Mouse (Mus musculus) 416B (cell line): ENCODE data around the gene Mecp2.
A peak's percentile ranks its signal among the peaks of the same experiment; 100 is the strongest.

Source experiments
- DNase-seq: peaks from one replicate; pipeline ENCODE4 v3.0.0; 2011; ENCODE audit warnings: low read depth

Mecp2 gene

DNA sequence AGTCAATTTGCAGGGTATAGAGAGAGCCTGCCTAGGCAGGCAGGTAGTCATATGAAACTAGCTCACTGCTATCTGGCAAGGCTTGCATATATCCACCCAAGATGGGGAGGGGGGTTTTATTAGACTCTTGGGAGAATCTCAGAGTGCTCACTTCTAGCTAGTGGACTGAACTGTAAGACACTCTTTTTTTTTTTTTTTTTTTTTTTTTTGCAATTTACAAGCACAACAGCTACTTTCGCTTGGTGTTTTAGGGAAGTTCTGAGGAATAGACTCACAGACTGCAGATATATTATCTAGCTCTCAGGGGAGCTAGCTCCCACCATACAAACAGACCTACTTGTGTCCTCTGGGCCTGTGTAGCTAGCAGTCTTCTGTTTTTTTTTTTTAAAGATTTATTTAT is 120.6 kb downstream of the Mecp2 start:
- DNase-seq: no peak

DNA sequence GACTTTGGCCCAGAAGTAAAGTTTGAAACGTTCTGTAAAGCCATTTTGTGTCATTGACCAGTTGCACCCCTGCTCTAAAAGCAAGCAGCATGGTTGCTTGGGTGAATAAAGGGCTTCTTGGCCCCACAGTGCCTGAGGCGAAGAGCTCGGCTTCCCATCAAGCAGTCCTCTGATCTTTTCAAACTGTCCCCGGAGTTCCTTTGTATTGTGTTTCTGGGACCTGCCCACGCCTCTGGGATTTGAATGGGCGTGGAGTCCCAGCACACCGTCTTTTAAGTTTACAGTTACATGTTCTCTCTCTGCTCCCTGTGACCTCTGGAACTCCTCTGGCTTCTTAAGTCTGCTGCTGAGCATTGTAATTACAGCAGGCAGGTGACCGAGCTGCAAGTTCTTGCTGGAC is 127.1 kb downstream of the Mecp2 start:
- DNase-seq: no peak

DNA sequence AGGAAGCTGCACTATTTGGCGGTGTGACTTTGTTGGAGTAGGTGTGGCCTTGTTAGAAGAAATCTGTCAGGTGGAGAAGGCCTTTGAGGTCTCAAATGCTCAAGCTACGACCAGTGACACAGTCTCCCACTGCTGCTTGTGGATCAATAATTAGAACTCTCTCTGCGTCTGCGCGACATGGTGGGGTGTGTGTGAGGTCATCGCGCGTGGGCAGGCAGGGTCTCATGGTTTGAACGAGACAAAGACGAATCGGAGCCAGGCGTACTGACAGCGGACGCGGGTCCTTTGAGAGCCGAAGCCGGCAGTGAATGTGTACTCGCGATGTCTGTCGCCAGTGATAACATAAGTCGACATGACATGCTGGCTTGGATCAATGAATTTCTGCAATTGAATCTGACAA is 128.8 kb downstream of the Mecp2 start:
- no peak for DNase-seq

DNA sequence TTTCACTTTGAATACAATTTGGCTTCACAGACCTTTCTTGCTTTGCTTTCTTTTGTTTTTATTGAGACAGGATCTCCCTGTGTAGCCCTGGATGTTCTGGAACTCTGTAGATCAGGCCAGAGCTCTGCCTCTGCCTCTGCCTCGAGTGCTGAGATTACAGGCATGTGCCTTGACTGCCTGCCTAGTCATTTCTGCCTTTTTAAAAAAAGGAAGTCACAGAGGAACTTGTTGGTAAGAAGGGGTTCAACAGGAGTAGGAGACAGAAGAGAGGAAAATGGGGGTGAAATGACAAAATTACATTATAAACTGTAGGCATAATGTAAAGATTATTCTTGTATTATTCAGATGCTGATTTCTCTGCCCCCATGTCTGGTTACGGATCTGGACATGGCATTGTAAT is 131.5 kb downstream of the Mecp2 start:
- no peak for DNase-seq

DNA sequence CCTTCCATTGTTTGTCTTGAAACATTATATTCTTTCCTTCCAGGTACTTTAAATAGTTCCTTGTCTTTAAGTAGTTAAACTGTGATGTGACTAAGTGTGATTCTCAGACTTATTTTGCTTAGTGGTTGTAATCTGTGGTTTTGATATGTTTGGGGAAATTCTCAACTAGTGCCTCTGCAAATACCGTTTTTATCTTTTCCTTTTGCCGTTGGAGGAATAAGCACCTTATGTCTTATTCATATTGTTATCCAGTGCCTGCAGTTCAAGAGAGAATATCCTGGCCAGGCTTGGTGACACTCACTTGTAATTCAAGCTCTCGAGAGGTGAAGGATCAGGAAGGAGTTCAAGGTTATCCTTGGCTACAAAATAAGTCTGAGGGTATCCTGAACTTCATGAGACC is 134.1 kb downstream of the Mecp2 start:
- DNase-seq: no peak

- DNase-seq: peak; percentile 87
Observed at GRCm38 (mm10) chrX:73998911-73999869, 136.0 kb downstream of the Mecp2 start.

GRCm38 (mm10) chrX:73977783-73978182 is 157.4 kb downstream of the Mecp2 start:
- no peak for DNase-seq
